Mouse (Mus musculus): ENCODE measurements at regions not wholly inside any gene's neighbourhood (a gene's known extent, or its start where the extent isn't known, plus 50 kb on each side); places are given as distances from the start of the nearest gene placed in this dataset.

GRCm38 (mm10) chr2:48544377-48544776, 269.5 kb upstream of the Acvr2a start:
- DNase-seq = no peak

- DNase-seq = no peak
Observed at GRCm38 (mm10) chr2:48545072-48545471, 268.8 kb upstream of the Acvr2a start.

- DNase-seq = no peak
Observed at GRCm38 (mm10) chr2:48545679-48546078, 268.2 kb upstream of the Acvr2a start.

- DNase-seq = no peak
Observed at GRCm38 (mm10) chr2:48546194-48546593, 267.7 kb upstream of the Acvr2a start.

- DNase-seq = no peak
Observed at GRCm38 (mm10) chr2:48556600-48556999, 257.3 kb upstream of the Acvr2a start.

GRCm38 (mm10) chr2:48557123-48557522, 256.8 kb upstream of the Acvr2a start:
- DNase-seq = peak; percentile 36

- DNase-seq = no peak
Observed at GRCm38 (mm10) chr2:48558641-48559040, 255.3 kb upstream of the Acvr2a start.

- no peak for DNase-seq
Observed at GRCm38 (mm10) chr2:48563636-48564035, 250.3 kb upstream of the Acvr2a start.

- no peak for DNase-seq
Observed at GRCm38 (mm10) chr2:48564170-48564569, 249.7 kb upstream of the Acvr2a start.

- no peak for DNase-seq
Observed at GRCm38 (mm10) chr2:48567871-48568270, 246.0 kb upstream of the Acvr2a start.

- no peak for DNase-seq
Observed at GRCm38 (mm10) chr2:48586162-48586830, 227.6 kb upstream of the Acvr2a start.

- no peak for DNase-seq
Observed at GRCm38 (mm10) chr2:48586831-48587169, 227.1 kb upstream of the Acvr2a start.

GRCm38 (mm10) chr2:48589709-48590108, 224.2 kb upstream of the Acvr2a start:
- DNase-seq = no peak

GRCm38 (mm10) chr2:48597793-48598583, 215.9 kb upstream of the Acvr2a start:
- DNase-seq = no peak

GRCm38 (mm10) chr2:48599367-48599766, 214.5 kb upstream of the Acvr2a start:
- no peak for DNase-seq

- no peak for DNase-seq
Observed at GRCm38 (mm10) chr2:48601855-48602254, 212.1 kb upstream of the Acvr2a start.

GRCm38 (mm10) chr2:48609466-48609865, 204.4 kb upstream of the Acvr2a start:
- DNase-seq = no peak

GRCm38 (mm10) chr2:48612251-48612650, 201.7 kb upstream of the Acvr2a start:
- DNase-seq = no peak

GRCm38 (mm10) chr2:48617141-48617699, 196.7 kb upstream of the Acvr2a start:
- DNase-seq = no peak

GRCm38 (mm10) chr2:48619042-48619441, 194.9 kb upstream of the Acvr2a start:
- DNase-seq = peak; percentile 2

- no peak for DNase-seq
Observed at GRCm38 (mm10) chr2:48620815-48621214, 193.1 kb upstream of the Acvr2a start.

GRCm38 (mm10) chr2:48622316-48622715, 191.6 kb upstream of the Acvr2a start:
- no peak for DNase-seq

GRCm38 (mm10) chr2:48624040-48624439, 189.9 kb upstream of the Acvr2a start:
- peak; percentile 66 for DNase-seq

- peak; percentile 27 for DNase-seq
Observed at GRCm38 (mm10) chr2:48624461-48624860, 189.4 kb upstream of the Acvr2a start.

Data from lung, postnatal 36 days (tissue).